23 mouse cellular contexts compared by ENCODE assay signal in genomic region chr3:69733939-69734338, GRCm38 (mm10).
"Had no signal": no experiment of that assay in that cellular context is flagged by ENCODE, and none has a peak within 500 bp of the region (broad histone marks: within the 10 kb centered on the region; RNA-seq: fewer than 3 reads in every experiment).

No protein-coding gene starts in this region.

- DNase-seq: gastrocnemius, adult 2 months; gastrocnemius, postnatal 10 days; gastrocnemius, postnatal 25 days; heart, adult 18-20 months; heart, postnatal 10 days; heart, postnatal 36 days; kidney, adult 18-20 months; kidney, adult 8-10 months; kidney, postnatal 10 days; kidney, postnatal 25 days; kidney, postnatal 4 days; layer of hippocampus, postnatal 36 days; left cerebral cortex, postnatal 4 days had no signal

- ATAC-seq: hindbrain, postnatal 0 days; liver, embryonic 12.5 days had no signal

- H3K9ac ChIP-seq: heart, embryonic 12.5 days; hindbrain, embryonic 13.5 days; hindbrain, embryonic 15.5 days; limb, embryonic 13.5 days; limb, embryonic 15.5 days; liver, embryonic 12.5 days; liver, embryonic 14.5 days had no signal

- H3K27me3 ChIP-seq: heart, embryonic 12.5 days; hindbrain, embryonic 13.5 days; hindbrain, embryonic 15.5 days; limb, embryonic 13.5 days; limb, embryonic 15.5 days; liver, embryonic 12.5 days had no signal

- H3K4me1 ChIP-seq: hindbrain, embryonic 13.5 days; hindbrain, embryonic 15.5 days; limb, embryonic 13.5 days; limb, embryonic 15.5 days; liver, embryonic 12.5 days had no signal

- H3K4me3 ChIP-seq: gastrocnemius, adult 2 months; heart, embryonic 10.5 days; heart, embryonic 12.5 days; hindbrain, embryonic 13.5 days; hindbrain, embryonic 15.5 days; layer of hippocampus, adult 2 months; limb, embryonic 13.5 days; limb, embryonic 15.5 days; liver, embryonic 12.5 days had no signal

- H3K27ac ChIP-seq: gastrocnemius, adult 2 months; heart, embryonic 10.5 days; hindbrain, embryonic 13.5 days; hindbrain, embryonic 15.5 days; hindbrain, postnatal 0 days; layer of hippocampus, adult 2 months; limb, embryonic 13.5 days; limb, embryonic 15.5 days; liver, embryonic 12.5 days; liver, embryonic 14.5 days had no signal

- H3K9me3 ChIP-seq: heart, embryonic 10.5 days; heart, embryonic 12.5 days; hindbrain, embryonic 13.5 days; hindbrain, embryonic 15.5 days; limb, embryonic 13.5 days; limb, embryonic 15.5 days; liver, embryonic 12.5 days had no signal

- H3K4me2 ChIP-seq: heart, embryonic 12.5 days; hindbrain, embryonic 13.5 days; hindbrain, embryonic 15.5 days; limb, embryonic 13.5 days; limb, embryonic 15.5 days; liver, embryonic 12.5 days had no signal
